Mouse (Mus musculus) kidney, embryonic 14.5 days (tissue): ENCODE measurements at regions not wholly inside any gene's neighbourhood (a gene's known extent, or its start where the extent isn't known, plus 50 kb on each side); places are given as distances from the start of the nearest gene placed in this dataset.

ENCODE experiments used
- ATAC-seq: fragments of 200-750 bp; cut with Nextera tagmentation; 2 replicates; pipeline ENCODE4 v1.8.0; 2017; ENCODE audit warnings: moderate number of reproducible peaks, mild to moderate bottlenecking, moderate TSS enrichment, moderate library complexity; ENCODE audit not compliant: low FRiP score, low TSS enrichment
- H3K27ac ChIP-seq: fragments of 300-500 bp; sonication (generic); 2 replicates; pipeline ENCODE4 v1.5.1; 2014; ENCODE audit warnings: low read depth, mild to moderate bottlenecking, low read length, moderate library complexity, mixed read lengths
- H3K27me3 ChIP-seq: fragments of 300-500 bp; sonication (generic); 2 replicates; pipeline ENCODE4 v1.6.1; 2014; ENCODE audit warnings: mild to moderate bottlenecking, low read length; ENCODE audit not compliant: control insufficient read depth, insufficient read depth
- H3K36me3 ChIP-seq: fragments of 300-500 bp; sonication (generic); 2 replicates; pipeline ENCODE4 v1.6.1; 2014; ENCODE audit warnings: low read length, mixed read lengths; ENCODE audit not compliant: control insufficient read depth, insufficient read depth
- H3K4me1 ChIP-seq: fragments of 300-500 bp; sonication (generic); 2 replicates; pipeline ENCODE4 v1.6.1; 2014; ENCODE audit warnings: low read length, mixed read lengths; ENCODE audit not compliant: control insufficient read depth, insufficient read depth
- H3K4me2 ChIP-seq: fragments of 300-500 bp; sonication (generic); replicated peaks from 2 replicates; pipeline ENCODE4 v1.6.1; 2014; ENCODE audit warnings: low read depth, mild to moderate bottlenecking, low read length
- H3K4me3 ChIP-seq: fragments of 300-500 bp; sonication (generic); 2 replicates; pipeline ENCODE4 v1.5.1; 2014; ENCODE audit warnings: mild to moderate bottlenecking, low read length
- H3K9ac ChIP-seq: fragments of 300-500 bp; sonication (generic); 2 replicates; pipeline ENCODE4 v1.6.1; 2014; ENCODE audit warnings: low read depth, mild to moderate bottlenecking, low read length, moderate library complexity
- H3K9me3 ChIP-seq: fragments of 300-500 bp; sonication (generic); 2 replicates; pipeline ENCODE4 v1.6.1; 2016; ENCODE audit warnings: low read length; ENCODE audit not compliant: control insufficient read depth
- WGBS: fragments of 180-500 bp; shearing (Covaris S2); extraction: QIAGEN DNeasy Blood & Tissue Kit; methylation state at CpG from one replicate; pipeline ENCODE4 v1.1.7; 2014; 5-methylcytosine and 5-hydroxymethylcytosine counted together

GRCm38 (mm10) chrX:103904038-103904696, 76.9 kb downstream of the Rlim start:
- 73% methylated on average over 5 of the region's 5 CpGs for WGBS
- Histone ChIP-seq H3K9me3 (no peaks in the 10 kb centered on the region), H3K4me2 (no peak overlapping the region), H3K4me1 (no peaks in the 10 kb centered on the region), H3K36me3 (no peaks in the 10 kb centered on the region), H3K27me3 (no peaks in the 10 kb centered on the region), H3K4me3 (no peak overlapping the region), H3K9ac (no peak overlapping the region), H3K27ac (no peak overlapping the region)
- ATAC-seq = no peak

GRCm38 (mm10) chrX:103879329-103879935, 57.6 kb upstream of the Slc16a2 start:
- H3K4me2 ChIP-seq = peak overlapping the region; percentile 24; the same call in 1 of the 2 replicates
- 40% methylated on average over 23 of the region's 24 CpGs for WGBS
- H3K9ac ChIP-seq = no peak overlapping the region
- H3K9me3 ChIP-seq = no peaks in the 10 kb centered on the region
- H3K4me3 ChIP-seq = no peak overlapping the region; the same call in 1 of the 2 replicates
- no peak overlapping the region for H3K27ac ChIP-seq
- H3K27me3 ChIP-seq = peaks cover 7% of the 10 kb centered on the region; the same call in 1 of the 2 replicates
- no peaks in the 10 kb centered on the region for H3K36me3 ChIP-seq
- H3K4me1 ChIP-seq = no peaks in the 10 kb centered on the region
- ATAC-seq = no peak
